Mouse (Mus musculus) liver, embryonic 14.5 days (tissue): ENCODE data around the gene Hmga1b. TPM values are rescaled to one million over a fixed set of nuclear protein-coding genes. Genes with fewer than 3 reads are reported as not detected.

Source experiments
- ATAC-seq: fragments of 200-750 bp; cut with Nextera tagmentation; 2 replicates; pipeline ENCODE4 v1.8.0; 2017; ENCODE audit warnings: moderate number of reproducible peaks, mild to moderate bottlenecking, moderate library complexity; ENCODE audit not compliant: insufficient read depth
- DNase-seq, 3 experiments: peaks; one replicate each; pipeline ENCODE4 v3.0.0-alpha.2; 2012 to 2013; ENCODE audit warnings: low read depth in 3 of 3, low spot score in 3 of 3
- H3K27ac ChIP-seq: fragments of 300-500 bp; sonication (generic); 2 replicates; pipeline ENCODE4 v1.5.1; 2014; ENCODE audit warnings: moderate library complexity, mild to moderate bottlenecking, control low read depth, inconsistent platforms
- H3K27me3 ChIP-seq: fragments of 300-500 bp; sonication (generic); 2 replicates; pipeline ENCODE4 v1.6.1; 2014; ENCODE audit warnings: mild to moderate bottlenecking, low read length, moderate library complexity; ENCODE audit not compliant: control insufficient read depth, insufficient read depth
- H3K36me3 ChIP-seq: fragments of 300-500 bp; sonication (generic); replicated peaks from 2 replicates; pipeline ENCODE4 v1.6.1; 2014; ENCODE audit warnings: low read depth; ENCODE audit not compliant: control insufficient read depth, insufficient read depth
- H3K4me1 ChIP-seq, 2 experiments: fragments of 200-500 bp in 1 of 2; fragments of 300-500 bp in 1 of 2; sonication (generic) in 1 of 2; replicated peaks; 2 replicates each; pipeline ENCODE4 v1.6.1; 2012 to 2014; ENCODE audit warnings: antibody characterized with exemption in 1 of 2, inconsistent platforms in 1 of 2, low read length in 1 of 2; ENCODE audit not compliant: control insufficient read depth in 2 of 2, insufficient read depth in 2 of 2
- H3K4me2 ChIP-seq: fragments of 300-500 bp; sonication (generic); 2 replicates; pipeline ENCODE4 v1.6.1; 2014; ENCODE audit warnings: low read depth, mild to moderate bottlenecking, control low read depth, moderate library complexity
- H3K4me3 ChIP-seq, 2 experiments: fragments of 200-500 bp in 1 of 2; fragments of 300-500 bp in 1 of 2; sonication (generic) in 1 of 2; 2 replicates each; pipeline ENCODE4 v1.5.1; 2012 to 2014; ENCODE audit warnings: low read depth in 2 of 2, low read length in 2 of 2, mild to moderate bottlenecking in 2 of 2, control low read depth in 1 of 2, inconsistent platforms in 1 of 2, moderate library complexity in 1 of 2; ENCODE audit not compliant: insufficient read depth in 1 of 2
- H3K9ac ChIP-seq: fragments of 300-500 bp; sonication (generic); replicated peaks from 2 replicates; pipeline ENCODE4 v1.6.1; 2014; ENCODE audit warnings: mild to moderate bottlenecking, control low read depth, moderate library complexity
- H3K9me3 ChIP-seq: fragments of 300-500 bp; sonication (generic); 2 replicates; pipeline ENCODE4 v1.6.1; 2016; ENCODE audit warnings: low read length, mixed read lengths; ENCODE audit not compliant: control insufficient read depth
- CTCF ChIP-seq: IDR thresholded peaks from 2 replicates; pipeline ENCODE4 v1.5.1; 2016; ENCODE audit warnings: antibody characterized with exemption, low read depth, control low read depth
- EP300 ChIP-seq: IDR thresholded peaks from 2 replicates; pipeline ENCODE4 v1.6.1; 2016; ENCODE audit warnings: antibody characterized with exemption, low read depth
- WGBS: fragments of 180-500 bp; shearing (Covaris S2); extraction: QIAGEN DNeasy Blood & Tissue Kit; methylation state at CpG from one replicate; pipeline ENCODE4 v1.1.7; 2014; ENCODE audit not compliant: insufficient replicate concordance; 5-methylcytosine and 5-hydroxymethylcytosine counted together
- polyA plus RNA-seq, 2 experiments: library from polyadenylated mRNA; depleted of rRNA in 1 of 2; stranded (reverse) in 1 of 2; unstranded in 1 of 2; fragments of >200 nt; fragmentation: Nextera tagmentation in 1 of 2; extraction: Ambion mirVana in 1 of 2; gene quantifications; 2 replicates each; pipeline versions ENCODE4 v1.2.1 to v1.2.3; 2012 to 2014

The Hmga1b gene
- polyA plus RNA-seq, 2 experiments = 2.0 to 4.3 TPM

DNA sequence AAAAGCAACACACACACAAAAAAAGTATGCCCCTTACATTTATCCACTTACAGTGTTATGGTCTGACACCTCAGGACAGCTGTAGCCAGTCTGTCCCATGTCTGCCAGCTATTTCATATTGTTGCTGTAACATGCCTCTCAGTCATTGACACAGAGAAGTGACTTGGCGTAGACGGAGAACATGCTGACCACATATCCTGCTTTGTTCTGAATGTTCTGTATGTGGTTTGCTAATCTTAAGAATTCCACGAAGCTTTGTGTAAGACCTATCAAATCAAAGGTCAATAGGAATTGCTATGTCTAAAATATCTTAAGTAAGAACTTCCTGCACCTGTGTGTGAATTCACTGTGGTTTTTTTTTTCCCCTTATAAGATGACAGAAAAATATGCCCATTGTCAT is 35.6 kb downstream of the Hmga1b start:
- Histone ChIP-seq H3K27me3 (no peaks in the 10 kb centered on the region), H3K4me3 (no peak overlapping the region)
- 31% methylated on average over 3 of the region's 3 CpGs for WGBS

GRCm38 (mm10) chr11:120799316-120799890 is 36.8 kb downstream of the Hmga1b start:
- Histone ChIP-seq H3K4me2 (no peak overlapping the region), H3K36me3 (no peaks in the 10 kb centered on the region; the same call in 1 of the 2 replicates), H3K4me1 (peaks cover 0 to 10% of the 10 kb centered on the region in 2 experiments; a peak in 3 of 4 replicates), H3K4me3 (no peak overlapping the region), H3K9me3 (no peaks in the 10 kb centered on the region), H3K27me3 (no peaks in the 10 kb centered on the region), H3K9ac (no peak overlapping the region), H3K27ac (no peak overlapping the region)
- DNase-seq (no peak), ATAC-seq (no peak)
- 40% methylated on average over 6 of the region's 6 CpGs for WGBS
- no peak for TF ChIP-seq CTCF
- TF ChIP-seq EP300 = no peak

More for the DNA sequence above, 35.6 kb downstream of the Hmga1b start:
- no peak for TF ChIP-seq CTCF
- no peak for TF ChIP-seq EP300
- no peaks in the 10 kb centered on the region; the same call in 1 of the 2 replicates for H3K36me3 ChIP-seq
- DNase-seq (no peak), ATAC-seq (no peak)
- H3K9me3 ChIP-seq = no peaks in the 10 kb centered on the region
- peaks cover 0 to 10% of the 10 kb centered on the region in 2 experiments; a peak in 3 of 4 replicates for H3K4me1 ChIP-seq
- H3K4me2 ChIP-seq = no peak overlapping the region
- no peak overlapping the region for H3K9ac ChIP-seq
- H3K27ac ChIP-seq = no peak overlapping the region

DNA sequence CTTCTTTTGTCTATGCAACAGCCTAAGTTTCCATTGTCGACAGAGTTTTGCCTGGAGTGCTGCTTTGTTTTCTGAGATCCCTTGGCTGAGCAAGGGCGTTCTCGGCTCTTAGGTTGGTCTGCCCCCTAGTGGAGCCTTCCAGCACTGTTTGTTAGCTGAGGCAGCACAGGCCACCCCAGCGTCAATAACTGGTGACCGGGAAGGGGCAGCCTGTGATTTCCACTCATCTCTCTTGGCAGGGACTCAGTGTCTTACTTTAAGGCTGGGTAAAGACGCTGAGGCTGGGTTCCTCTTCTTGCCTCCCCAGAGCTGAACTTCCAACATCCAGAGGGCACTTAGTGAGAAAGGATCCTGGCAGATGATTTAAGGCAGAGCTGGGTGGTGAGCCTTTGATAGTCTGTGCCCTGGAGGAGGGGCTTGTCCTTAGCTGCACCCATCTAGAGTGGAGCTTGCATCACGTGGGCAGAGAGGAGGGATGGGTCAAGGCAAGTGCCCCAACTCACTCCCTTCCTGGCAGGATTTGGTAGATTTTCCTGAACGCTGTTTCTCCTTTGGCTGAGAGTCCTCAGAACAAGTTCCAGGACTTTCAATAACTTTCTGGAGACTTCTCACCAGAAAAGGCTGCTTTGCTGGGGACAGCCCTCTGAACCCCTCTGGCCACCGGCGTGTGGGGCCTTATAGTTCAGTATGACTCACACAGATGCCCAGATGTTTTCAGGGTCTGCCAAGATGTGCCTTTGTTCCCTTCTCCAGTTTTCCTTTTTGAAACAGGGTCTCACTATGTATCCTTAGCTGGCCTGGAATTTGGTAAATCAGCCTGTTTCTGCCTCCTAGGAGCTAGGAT is 37.7 kb downstream of the Hmga1b start:
- ATAC-seq (peak; percentile 14; the same call in 1 of the 2 replicates), DNase-seq (peak; percentile 58 to 65 (median 60))
- Histone ChIP-seq H3K9ac (no peak overlapping the region), H3K27me3 (no peaks in the 10 kb centered on the region), H3K4me2 (no peak overlapping the region), H3K27ac (no peak overlapping the region), H3K36me3 (no peaks in the 10 kb centered on the region), H3K4me1 (peaks cover 0 to 5% of the 10 kb centered on the region in 2 experiments; a peak in 3 of 4 replicates), H3K4me3 (no peak overlapping the region), H3K9me3 (no peaks in the 10 kb centered on the region)
- 13% methylated on average over 10 of the region's 10 CpGs for WGBS
- TF ChIP-seq CTCF (peak; percentile 94), EP300 (no peak)

DNA sequence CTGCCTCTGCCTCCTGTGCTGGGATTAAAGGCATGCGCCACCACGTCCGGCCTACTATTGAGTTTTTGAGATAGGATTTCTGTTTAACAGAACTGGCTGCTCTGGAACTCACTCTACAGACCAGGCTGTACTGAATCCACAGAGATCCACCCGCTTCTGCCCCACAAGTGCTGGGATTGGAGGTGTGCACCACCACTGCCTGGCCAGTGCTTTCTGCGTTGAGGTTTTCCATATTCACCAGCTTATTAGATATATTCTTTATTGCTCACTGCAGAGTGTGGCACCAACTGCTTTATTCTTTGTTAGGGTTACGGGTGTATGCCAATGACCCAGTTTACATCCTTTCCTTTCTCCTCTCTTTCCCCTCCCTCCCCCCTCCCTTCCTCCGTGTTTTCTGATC is 41.7 kb downstream of the Hmga1b start:
- Histone ChIP-seq H3K9me3 (no peaks in the 10 kb centered on the region), H3K9ac (no peak overlapping the region), H3K4me1 (no peaks in the 10 kb centered on the region), H3K27me3 (no peaks in the 10 kb centered on the region), H3K27ac (no peak overlapping the region), H3K4me3 (no peak overlapping the region), H3K36me3 (peaks cover 21% of the 10 kb centered on the region), H3K4me2 (no peak overlapping the region)
- no peak for TF ChIP-seq EP300
- DNase-seq (no peak), ATAC-seq (no peak)
- 66% methylated on average over 7 of the region's 7 CpGs for WGBS

DNA sequence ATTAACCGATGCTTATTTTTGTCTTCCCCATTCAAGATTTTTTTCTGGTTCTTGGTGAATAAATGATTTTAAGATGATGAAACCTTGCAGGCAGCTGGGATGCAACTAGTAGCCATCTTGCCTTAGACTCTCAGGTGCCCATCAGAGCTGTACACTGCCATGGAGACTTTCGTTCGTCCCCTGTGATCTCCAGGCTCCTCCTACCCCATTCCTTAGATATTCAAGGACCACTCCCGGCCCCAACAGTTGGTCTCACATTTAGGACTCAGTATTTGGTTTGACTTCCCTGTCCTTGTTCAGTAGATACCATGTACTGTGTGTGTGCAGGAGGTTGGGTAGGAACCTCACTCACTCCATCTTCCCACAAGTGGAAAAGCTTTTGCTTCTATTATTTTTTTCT is 42.2 kb downstream of the Hmga1b start:
- Histone ChIP-seq H3K27me3 (no peaks in the 10 kb centered on the region), H3K4me1 (no peaks in the 10 kb centered on the region), H3K9ac (no peak overlapping the region), H3K4me2 (no peak overlapping the region), H3K9me3 (no peaks in the 10 kb centered on the region), H3K4me3 (no peak overlapping the region), H3K36me3 (peaks cover 26% of the 10 kb centered on the region), H3K27ac (no peak overlapping the region)
- no peak for TF ChIP-seq EP300
- no peak for TF ChIP-seq CTCF
- WGBS = 60% methylated on average over 4 of the region's 4 CpGs
- DNase-seq (no peak), ATAC-seq (no peak)
